Comparison of ENCODE assay signal across 7 mouse cellular contexts in the genomic region with DNA sequence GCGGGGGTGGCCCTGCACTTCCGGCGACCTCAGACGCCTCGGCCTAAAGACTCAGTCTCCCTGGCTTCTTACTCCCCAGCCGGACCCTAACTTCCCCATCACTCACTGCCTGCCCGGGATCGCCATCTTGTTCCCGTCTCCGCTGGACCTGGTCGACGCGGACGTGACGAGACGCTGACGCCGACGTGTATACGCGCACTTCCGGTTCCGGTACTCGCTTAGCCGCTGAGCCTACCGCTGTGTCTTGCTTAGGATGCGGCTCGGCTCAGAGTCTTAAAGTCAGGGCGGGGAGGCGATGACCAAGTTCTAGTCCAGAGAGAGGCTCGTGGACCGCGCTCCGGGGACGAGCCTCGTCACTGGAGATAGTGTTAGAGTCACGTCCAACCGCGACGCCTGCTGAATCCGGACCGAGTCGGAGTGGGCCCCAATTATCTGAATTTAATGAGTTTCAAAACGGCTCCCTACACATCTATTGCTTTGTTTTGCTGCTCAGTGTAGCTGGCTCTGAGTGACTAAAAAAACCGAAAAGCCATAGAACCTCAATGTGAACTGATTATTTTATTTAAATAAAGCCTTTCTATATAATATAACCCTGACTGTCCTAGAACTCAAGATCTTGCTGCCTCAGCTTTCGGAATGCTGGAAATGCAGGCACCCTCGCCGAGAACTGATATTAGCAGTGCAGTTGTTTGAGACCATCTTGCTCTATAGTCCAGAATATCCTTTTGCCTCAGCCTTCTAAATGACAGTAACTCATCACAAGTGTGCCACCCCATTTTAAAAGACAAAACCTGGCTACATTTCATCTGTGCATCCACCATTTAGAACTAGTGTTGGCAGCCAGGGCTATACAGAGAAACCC. TPM values are rescaled to one million over a fixed set of nuclear protein-coding genes. Genes with fewer than 3 reads are reported as not detected.
DNase-seq lines count a peak whose midpoint lies in the region; ATAC-seq lines count a peak whose summit lies in the region.

TSS of gene Nsrp1 (minus strand) at position 163 of the 862 bp plus-strand sequence.

- no peaks in the 10 kb centered on the region for H3K4me1 ChIP-seq in embryonic facial prominence, embryonic 11.5 days (ENCODE audit: control insufficient read depth, insufficient read depth, low read length)
- no peaks in the 10 kb centered on the region for H3K4me1 ChIP-seq in limb, embryonic 11.5 days (ENCODE audit: control insufficient read depth, insufficient read depth, low read length)
- H3K4me1 ChIP-seq in midbrain, embryonic 14.5 days (ENCODE audit: control insufficient read depth, insufficient read depth, low read length) = peaks cover 4% of the 10 kb centered on the region; the same call in 1 of the 2 replicates

- H3K27ac ChIP-seq in embryonic facial prominence, embryonic 11.5 days (replicated peaks; ENCODE audit: low read depth, low read length) = peak within 1 kb of the TSS; percentile 74
- peak within 1 kb of the TSS; percentile 84 for H3K27ac ChIP-seq in limb, embryonic 11.5 days (replicated peaks; ENCODE audit: low read depth, low read length)
- H3K27ac ChIP-seq in midbrain, embryonic 14.5 days (replicated peaks; ENCODE audit: low read depth, low read length) = peak within 1 kb of the TSS; percentile 92

- DNase-seq in adrenal gland, postnatal 14 days = peak; percentile 95
- DNase-seq in embryonic facial prominence, embryonic 11.5 days (ENCODE audit: low spot score) = peak; percentile 98
- peak; percentile 99 for DNase-seq in heart, adult 11 months
- DNase-seq in kidney, adult 18-20 months = peak; percentile 93
- peak; percentile 95 for DNase-seq in limb, embryonic 11.5 days (ENCODE audit: low spot score)
- DNase-seq in midbrain, embryonic 14.5 days = peak; percentile 98
- peak; percentile 82 to 86 for DNase-seq in spleen, adult 18-20 months

- peak within 1 kb of the TSS; percentile 76 for H3K4me3 ChIP-seq in embryonic facial prominence, embryonic 11.5 days (ENCODE audit: low read depth, low read length)
- peak within 1 kb of the TSS; percentile 90 for H3K4me3 ChIP-seq in limb, embryonic 11.5 days (ENCODE audit: low read depth, low read length)
- H3K4me3 ChIP-seq in midbrain, embryonic 14.5 days (replicated peaks; ENCODE audit: low read depth, low read length) = peak within 1 kb of the TSS; percentile 83

- H3K9ac ChIP-seq in embryonic facial prominence, embryonic 11.5 days (replicated peaks; ENCODE audit: low read length) = peak within 1 kb of the TSS; percentile 92
- peak within 1 kb of the TSS; percentile 96 for H3K9ac ChIP-seq in limb, embryonic 11.5 days (ENCODE audit: low read length)
- peak within 1 kb of the TSS; percentile 73 for H3K9ac ChIP-seq in midbrain, embryonic 14.5 days (replicated peaks; ENCODE audit: low read length)

- peak within 1 kb of the TSS; percentile 82 for H3K4me2 ChIP-seq in embryonic facial prominence, embryonic 11.5 days (ENCODE audit: low read depth, low read length)
- H3K4me2 ChIP-seq in limb, embryonic 11.5 days (ENCODE audit: low read depth, severe bottlenecking) = peak within 1 kb of the TSS; percentile 72
- H3K4me2 ChIP-seq in midbrain, embryonic 14.5 days (ENCODE audit: low read length) = peak within 1 kb of the TSS; percentile 94

- ATAC-seq in embryonic facial prominence, embryonic 11.5 days (replicated peaks; ENCODE audit: insufficient number of reproducible peaks, low FRiP score, low TSS enrichment, low read depth) = peak; percentile 95
- ATAC-seq in limb, embryonic 11.5 days (ENCODE audit: insufficient number of reproducible peaks, low FRiP score, low TSS enrichment, low read depth) = peak; percentile 87
- peak; percentile 94 for ATAC-seq in midbrain, embryonic 14.5 days (ENCODE audit: low FRiP score, low TSS enrichment)

- no peaks in the 10 kb centered on the region for H3K9me3 ChIP-seq in embryonic facial prominence, embryonic 11.5 days (replicated peaks; ENCODE audit: control insufficient read depth, low read length)
- H3K9me3 ChIP-seq in limb, embryonic 11.5 days (ENCODE audit: control insufficient read depth, low read length) = no peaks in the 10 kb centered on the region
- H3K9me3 ChIP-seq in midbrain, embryonic 14.5 days (ENCODE audit: control insufficient read depth, low read length) = no peaks in the 10 kb centered on the region

- 4% methylated on average over 48 of the region's 48 CpGs for WGBS in embryonic facial prominence, embryonic 11.5 days
- WGBS in limb, embryonic 11.5 days = 5% methylated on average over 48 of the region's 48 CpGs
- 3% methylated on average over 48 of the region's 48 CpGs for WGBS in midbrain, embryonic 14.5 days

- no peaks in the 10 kb centered on the region for H3K36me3 ChIP-seq in embryonic facial prominence, embryonic 11.5 days (replicated peaks; ENCODE audit: control insufficient read depth, insufficient read depth, low read depth, low read length)
- no peaks in the 10 kb centered on the region for H3K36me3 ChIP-seq in limb, embryonic 11.5 days (ENCODE audit: control insufficient read depth, insufficient read depth, low read length)
- peaks cover 22% of the 10 kb centered on the region for H3K36me3 ChIP-seq in midbrain, embryonic 14.5 days (ENCODE audit: control insufficient read depth, insufficient read depth, low read length)

- H3K27me3 ChIP-seq in embryonic facial prominence, embryonic 11.5 days (ENCODE audit: control insufficient read depth, insufficient read depth, low read length) = no peaks in the 10 kb centered on the region
- no peaks in the 10 kb centered on the region for H3K27me3 ChIP-seq in limb, embryonic 11.5 days (ENCODE audit: control insufficient read depth, insufficient read depth, low read length)
- H3K27me3 ChIP-seq in midbrain, embryonic 14.5 days (ENCODE audit: control insufficient read depth, insufficient read depth, low read length) = no peaks in the 10 kb centered on the region

RNA-seq across cellular contexts. Expression of gene Nsrp1, which starts in this region (rescaled TPM):
- total RNA-seq in adrenal gland, postnatal 14 days (2021) = 25.3 and 28.2 TPM in 2 replicates
- 59.8 and 63.1 TPM in 2 replicates for polyA plus RNA-seq in embryonic facial prominence, embryonic 11.5 days (2014; fragmentation: Nextera tagmentation; extraction: Ambion mirVana)
- 70.9 and 76.3 TPM in 2 replicates for polyA plus RNA-seq in limb, embryonic 11.5 days (2014; fragmentation: Nextera tagmentation; extraction: Ambion mirVana)
- polyA plus RNA-seq in midbrain, embryonic 14.5 days (2014; fragmentation: Nextera tagmentation; extraction: Ambion mirVana) = 50.5 and 54.7 TPM in 2 replicates

Comparison
In these comparisons a context has a peak if more than half of its experiments do, and no peak if none do; other contexts are left out.
1. Peak in every context shown above with its lines: DNase-seq, ATAC-seq, H3K4me3 ChIP-seq and H3K27ac ChIP-seq.